Comparison of ENCODE assay signal across 8 mouse cellular contexts in genomic region chr13:99475488-99475887, GRCm38 (mm10). TPM values are rescaled to one million over a fixed set of nuclear protein-coding genes. Genes with fewer than 3 reads are reported as not detected.
DNase-seq lines count a peak whose midpoint lies in the region.

No protein-coding gene starts in this region.

- intact Hi-C loops in heart, postnatal 25 days (cut with DNase I), result no loop called here
- intact Hi-C loops in left cerebral cortex, postnatal 25 days (cut with DNase I), result no loop called here

- peak; percentile 94 for DNase-seq in heart, adult 11 months
- DNase-seq in heart, postnatal 25 days (ENCODE audit: low spot score), result no peak
- peak; percentile 85 for DNase-seq in embryo, embryonic 11 days
- peak; percentile 38 for DNase-seq in heart, postnatal 4 days
- peak; percentile 82 for DNase-seq in mesoderm, embryonic 11.5 days (ENCODE audit: low read depth, low spot score)
- DNase-seq in right cerebral cortex, postnatal 36 days (ENCODE audit: low spot score in 2 of 2), result no peak
- no peak for DNase-seq in left cerebral cortex, postnatal 25 days (ENCODE audit: low spot score in 2 of 2)
- DNase-seq in cerebellum, adult 9-10 months, result no peak

RNA-seq across cellular contexts. Expression of gene Map1b, which starts 40.9 kb away (rescaled TPM):
- 10 to 100 TPM; 12.4 to 14.9 TPM for total RNA-seq in heart, postnatal 25 days (2021)
- total RNA-seq in heart, postnatal 4 days (2021), result 10 to 100 TPM; 48.0 to 57.3 TPM
- total RNA-seq in left cerebral cortex, postnatal 25 days (2021), result 100 to 1,000 TPM; 586 to 625 TPM

Comparison
In these comparisons a context has a peak if more than half of its experiments do, and no peak if none do; other contexts are left out.
1. DNase-seq: peak in heart, adult 11 months (single experiment), embryo, embryonic 11 days (single experiment), heart, postnatal 4 days (single experiment) and mesoderm, embryonic 11.5 days (single experiment); none in heart, postnatal 25 days (single experiment), right cerebral cortex, postnatal 36 days (0 of 2), left cerebral cortex, postnatal 25 days (0 of 2) and cerebellum, adult 9-10 months (single experiment).
2. RNA of gene Map1b, which starts 40.9 kb away (total RNA-seq): 586 to 625 TPM in left cerebral cortex, postnatal 25 days; 48.0 to 57.3 TPM in heart, postnatal 4 days and 12.4 to 14.9 TPM in heart, postnatal 25 days; every median in the first group is over 10 times any median in the second.